ENCODE assay signal across 17 mouse cellular contexts in genomic region chr2:113655890-113656614, GRCm38 (mm10).
DNase-seq lines count a peak whose midpoint lies in the region; ATAC-seq and TF ChIP-seq lines count a peak whose summit lies in the region.
"Had no signal": no experiment of that assay in that cellular context is flagged by ENCODE, and none has a peak within 500 bp of the region (broad histone marks: within the 10 kb centered on the region; RNA-seq: fewer than 3 reads in every experiment).

No protein-coding gene starts in this region.

- no peaks in the 10 kb centered on the region for H3K36me3 ChIP-seq in midbrain, postnatal 0 days (ENCODE audit: insufficient read depth, low read length)
- H3K36me3 ChIP-seq in midbrain, embryonic 16.5 days (ENCODE audit: control insufficient read depth, insufficient read depth, low read length): no peaks in the 10 kb centered on the region
- H3K36me3 ChIP-seq: heart, embryonic 13.5 days; liver, embryonic 15.5 days had no signal

- intact Hi-C loops in heart, postnatal 10 days (cut with DNase I): no loop called here
- intact Hi-C loops in heart, postnatal 25 days (cut with DNase I): no loop called here

- no peak overlapping the region for H3K9ac ChIP-seq in midbrain, postnatal 0 days (replicated peaks; ENCODE audit: low read length, poor library complexity, severe bottlenecking)
- H3K9ac ChIP-seq in midbrain, embryonic 16.5 days (ENCODE audit: low read depth, low read length): no peak overlapping the region
- H3K9ac ChIP-seq: heart, embryonic 13.5 days; liver, embryonic 15.5 days had no signal

- WGBS in midbrain, postnatal 0 days: 46% methylated on average over 7 of the region's 8 CpGs
- WGBS in midbrain, embryonic 16.5 days: 55% methylated on average over 7 of the region's 8 CpGs

- no peak overlapping the region for H3K27ac ChIP-seq in midbrain, postnatal 0 days (ENCODE audit: low read depth, low read length)
- H3K27ac ChIP-seq in midbrain, embryonic 16.5 days (ENCODE audit: low read length): no peak overlapping the region
- H3K27ac ChIP-seq: heart, embryonic 13.5 days; liver, embryonic 15.5 days had no signal

- no peak overlapping the region for H3K4me3 ChIP-seq in midbrain, postnatal 0 days (ENCODE audit: low read depth, low read length)
- no peak overlapping the region for H3K4me3 ChIP-seq in midbrain, embryonic 16.5 days (ENCODE audit: low read depth, low read length)
- H3K4me3 ChIP-seq: erythroblast, embryonic 14.5 days; heart, embryonic 13.5 days; liver, embryonic 15.5 days had no signal

- H3K4me2 ChIP-seq in midbrain, postnatal 0 days (ENCODE audit: low read depth, low read length, poor library complexity, severe bottlenecking): no peak overlapping the region
- no peak overlapping the region for H3K4me2 ChIP-seq in midbrain, embryonic 16.5 days (ENCODE audit: low read length)
- H3K4me2 ChIP-seq: heart, embryonic 13.5 days; liver, embryonic 15.5 days had no signal

- 0 out of 2 replicates have a peak, but pooled peaks have one; percentile 34 for ATAC-seq in midbrain, postnatal 0 days (ENCODE audit: low FRiP score)
- no peak for ATAC-seq in midbrain, embryonic 16.5 days
- ATAC-seq: inflammation-experienced regulatory T-cells, adult 6 months; Patski had no signal

- no peak for TF ChIP-seq CTCF in midbrain, postnatal 0 days (IDR thresholded peaks at IDR 0.05)

- H3K27me3 ChIP-seq in midbrain, postnatal 0 days (ENCODE audit: insufficient read depth, low read length): no peaks in the 10 kb centered on the region
- H3K27me3 ChIP-seq in midbrain, embryonic 16.5 days (ENCODE audit: control insufficient read depth, insufficient read depth, low read depth, low read length): no peaks in the 10 kb centered on the region
- H3K27me3 ChIP-seq: heart, embryonic 13.5 days; liver, embryonic 15.5 days; Patski had no signal

- H3K9me3 ChIP-seq in midbrain, postnatal 0 days (ENCODE audit: low read length): no peaks in the 10 kb centered on the region
- no peaks in the 10 kb centered on the region for H3K9me3 ChIP-seq in midbrain, embryonic 16.5 days (replicated peaks; ENCODE audit: control insufficient read depth, low read length, poor library complexity, severe bottlenecking)
- H3K9me3 ChIP-seq: heart, embryonic 13.5 days; liver, embryonic 15.5 days had no signal

- H3K4me1 ChIP-seq in midbrain, postnatal 0 days (ENCODE audit: insufficient read depth, low read length): 0 out of 2 replicates have a peak, but pooled peaks cover 9% of the 10 kb centered on the region
- H3K4me1 ChIP-seq in midbrain, embryonic 16.5 days (ENCODE audit: control insufficient read depth, insufficient read depth, low read length): peaks cover 3% of the 10 kb centered on the region; the same call in 1 of the 2 replicates
- H3K4me1 ChIP-seq: liver, embryonic 15.5 days had no signal

- DNase-seq in heart, postnatal 10 days: peak; percentile 27 to 32
- no peak for DNase-seq in heart, postnatal 25 days (ENCODE audit: low spot score)
- DNase-seq in midbrain, postnatal 0 days (ENCODE audit: low spot score): no peak
- DNase-seq in cerebellum, postnatal 14 days: peak; percentile 39 to 59
- peak; percentile 7 for DNase-seq in skeletal muscle tissue, adult 2 months (ENCODE audit: low read depth, low spot score)
- no peak for DNase-seq in c-Kit-positive CD71-positive TER-119-positive erythroid progenitor cells, embryonic 14.5 days (ENCODE audit: low spot score)
- no peak for DNase-seq in left cerebral cortex, adult 18-20 months (ENCODE audit: low spot score in 2 of 2)
- DNase-seq: adrenal gland, adult 2 months; embryo, embryonic 11 days; kidney, postnatal 25 days; right cerebral cortex, postnatal 25 days had no signal

Comparison
In these comparisons a context has a peak if more than half of its experiments do, and no peak if none do; other contexts are left out.
1. DNase-seq: peak in heart, postnatal 10 days (2 of 2), cerebellum, postnatal 14 days (2 of 2) and skeletal muscle tissue, adult 2 months (single experiment); none in heart, postnatal 25 days (single experiment), midbrain, postnatal 0 days (single experiment), c-Kit-positive CD71-positive TER-119-positive erythroid progenitor cells, embryonic 14.5 days (single experiment) and left cerebral cortex, adult 18-20 months (0 of 2).